Mouse (Mus musculus): Measurements from ENCODE around the gene Mia.

Mia gene

GRCm38 (mm10) chr7:27180837-27181695 is at the start of gene Mia, which contains the start of gene Gm21983:
TSS of gene Mia (minus strand) at chr7:27181157.
TSS of gene Gm21983 (minus strand) at chr7:27181086.
- no peak for DNase-seq (ENCODE audit: low read depth, low spot score)

- no peak for DNase-seq (ENCODE audit: low read depth, low spot score)
Observed at GRCm38 (mm10) chr7:27228865-27229264, 47.9 kb upstream of the Mia start.

GRCm38 (mm10) chr7:27228281-27228821 is 47.4 kb upstream of the Mia start, which contains the start of gene Itpkc:
TSS of gene Itpkc (minus strand) at chr7:27228661.
- DNase-seq (ENCODE audit: low read depth, low spot score) = peak; percentile 98

DNA sequence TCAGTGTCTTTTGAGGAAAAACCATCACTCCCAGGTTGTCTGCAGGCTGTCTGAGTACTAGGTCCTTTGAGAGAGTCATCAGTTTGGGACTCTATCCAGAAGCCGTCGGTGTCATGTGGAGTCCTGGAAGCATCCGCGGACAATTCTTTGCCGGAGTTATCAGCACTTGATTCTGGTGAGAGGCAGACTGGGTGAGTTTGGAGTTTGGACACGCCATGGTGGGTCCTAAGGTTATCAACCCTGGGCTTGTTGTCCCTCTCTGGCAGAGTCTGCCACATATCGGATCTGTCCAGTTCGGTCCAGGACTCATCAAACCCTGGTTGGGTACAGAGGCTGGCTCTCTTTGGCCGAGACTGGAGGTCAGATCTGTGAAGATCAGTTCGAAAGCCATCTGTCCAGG is 46.7 kb upstream of the Mia start:
- DNase-seq (ENCODE audit: low read depth, low spot score) = no peak

GRCm38 (mm10) chr7:27227276-27227675 is 46.3 kb upstream of the Mia start:
- DNase-seq (ENCODE audit: low read depth, low spot score) = no peak

GRCm38 (mm10) chr7:27224877-27225575 is 44.1 kb upstream of the Mia start:
- DNase-seq (ENCODE audit: low read depth, low spot score) = no peak

- peak; percentile 65 for DNase-seq (ENCODE audit: low read depth, low spot score)
Observed at GRCm38 (mm10) chr7:27222538-27222937, 41.6 kb upstream of the Mia start.

- DNase-seq (ENCODE audit: low read depth, low spot score) = peak; percentile 37
Observed at GRCm38 (mm10) chr7:27221939-27222338, 41.0 kb upstream of the Mia start.

DNA sequence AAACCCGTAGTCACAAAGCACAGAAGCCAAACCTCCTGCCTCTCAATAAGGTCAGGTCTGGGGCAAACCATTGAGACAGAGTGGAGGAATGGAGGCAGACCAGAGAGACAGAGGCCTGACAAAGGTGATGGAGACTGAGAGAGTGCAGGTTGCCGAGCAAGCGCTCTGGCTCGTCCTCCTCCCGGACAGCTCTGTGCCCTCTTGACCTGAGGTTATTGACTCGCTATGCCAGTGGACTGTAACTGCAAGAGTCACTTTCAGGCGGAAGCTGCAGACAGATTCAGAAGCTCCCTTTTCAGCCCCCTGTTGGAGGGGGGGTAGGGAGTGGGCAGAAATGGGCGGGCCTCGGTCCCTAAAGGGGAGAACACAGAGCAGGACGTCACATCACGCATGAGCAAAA is 39.0 kb upstream of the Mia start:
- no peak for DNase-seq (ENCODE audit: low read depth, low spot score)

- DNase-seq (ENCODE audit: low read depth, low spot score) = no peak
Observed at GRCm38 (mm10) chr7:27218586-27218985, 37.6 kb upstream of the Mia start.

DNA sequence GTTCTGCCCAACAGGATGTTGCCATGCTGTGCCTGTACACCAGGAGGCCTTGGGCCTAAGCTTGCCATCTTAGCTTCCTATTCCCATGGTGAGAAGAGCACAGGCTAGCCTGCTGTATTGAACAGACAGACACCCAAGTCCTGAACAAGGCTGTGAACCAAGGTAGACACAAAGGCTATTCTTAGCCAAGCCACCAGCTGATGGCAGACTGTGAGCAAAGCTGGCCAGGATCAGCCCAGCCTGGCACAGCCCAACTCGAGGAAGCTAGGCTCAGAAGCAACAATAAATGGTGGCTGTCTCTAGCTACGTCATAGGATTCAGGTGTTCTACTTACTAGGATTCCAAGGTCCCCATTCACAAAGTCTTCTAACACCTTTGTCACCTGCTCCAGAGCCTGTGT is 31.7 kb upstream of the Mia start:
- no peak for DNase-seq (ENCODE audit: low read depth, low spot score)

DNA sequence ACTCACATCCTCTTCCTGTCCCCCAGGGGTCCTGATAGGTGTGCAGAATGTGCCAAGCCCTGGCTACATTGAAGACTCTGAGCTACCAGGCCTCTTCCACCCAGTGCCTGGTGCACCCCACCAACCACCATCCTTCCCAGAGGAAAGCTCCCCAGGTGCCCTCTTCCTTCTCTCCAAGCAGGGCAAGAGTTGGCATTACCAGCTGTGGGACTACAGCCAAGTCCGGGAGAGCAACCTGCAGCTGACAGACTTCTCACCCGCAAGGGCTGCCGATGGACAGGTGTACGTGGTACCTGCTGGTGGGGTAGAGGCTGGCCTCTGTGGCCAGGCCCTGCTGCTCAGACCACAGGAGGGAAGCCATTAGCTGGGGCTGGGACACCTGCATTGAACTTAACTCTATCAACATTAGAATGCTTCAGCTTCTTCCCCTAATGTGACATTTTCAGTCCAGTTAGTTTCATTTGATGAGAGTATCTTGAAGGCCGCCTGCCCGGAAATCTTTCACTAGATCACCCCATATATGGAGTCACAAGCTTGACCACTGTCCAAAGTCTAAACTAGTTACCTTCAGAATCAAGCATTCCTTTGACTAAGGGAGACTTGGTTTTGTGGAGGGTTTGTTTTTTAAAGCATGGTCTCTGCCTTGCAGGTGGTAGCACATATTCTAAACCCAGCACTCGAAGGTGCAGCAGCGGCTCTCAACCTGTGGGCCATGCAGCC is 22.9 kb upstream of the Mia start:
- no peak for DNase-seq (ENCODE audit: low read depth, low spot score)

DNA sequence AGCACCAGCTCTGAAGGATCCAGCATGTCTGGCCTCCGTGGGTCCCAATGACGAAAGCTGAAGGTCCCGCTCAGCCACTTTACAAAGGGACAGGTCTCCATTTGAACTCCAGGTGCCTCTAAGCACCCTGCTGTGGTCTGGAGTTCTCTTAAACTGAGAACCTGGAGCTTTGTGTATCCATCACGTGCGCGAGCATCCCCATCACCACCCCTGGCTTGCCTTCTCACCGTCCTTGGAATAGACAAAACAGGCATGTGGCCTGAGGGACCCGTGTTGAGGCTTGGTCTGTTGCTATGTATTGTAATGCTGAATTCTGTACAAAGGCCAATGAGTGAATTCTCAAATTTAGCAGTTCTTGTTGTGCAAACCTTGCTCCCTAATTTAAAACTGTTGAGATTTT is 17.8 kb upstream of the Mia start:
- DNase-seq (ENCODE audit: low read depth, low spot score) = peak; percentile 74

GRCm38 (mm10) chr7:27198355-27198754 is 17.4 kb upstream of the Mia start:
- no peak for DNase-seq (ENCODE audit: low read depth, low spot score)

- no peak for DNase-seq (ENCODE audit: low read depth, low spot score)
Observed at GRCm38 (mm10) chr7:27197634-27198033, 16.7 kb upstream of the Mia start.

- DNase-seq (ENCODE audit: low read depth, low spot score) = no peak
Observed at GRCm38 (mm10) chr7:27197136-27197535, 16.2 kb upstream of the Mia start.

DNA sequence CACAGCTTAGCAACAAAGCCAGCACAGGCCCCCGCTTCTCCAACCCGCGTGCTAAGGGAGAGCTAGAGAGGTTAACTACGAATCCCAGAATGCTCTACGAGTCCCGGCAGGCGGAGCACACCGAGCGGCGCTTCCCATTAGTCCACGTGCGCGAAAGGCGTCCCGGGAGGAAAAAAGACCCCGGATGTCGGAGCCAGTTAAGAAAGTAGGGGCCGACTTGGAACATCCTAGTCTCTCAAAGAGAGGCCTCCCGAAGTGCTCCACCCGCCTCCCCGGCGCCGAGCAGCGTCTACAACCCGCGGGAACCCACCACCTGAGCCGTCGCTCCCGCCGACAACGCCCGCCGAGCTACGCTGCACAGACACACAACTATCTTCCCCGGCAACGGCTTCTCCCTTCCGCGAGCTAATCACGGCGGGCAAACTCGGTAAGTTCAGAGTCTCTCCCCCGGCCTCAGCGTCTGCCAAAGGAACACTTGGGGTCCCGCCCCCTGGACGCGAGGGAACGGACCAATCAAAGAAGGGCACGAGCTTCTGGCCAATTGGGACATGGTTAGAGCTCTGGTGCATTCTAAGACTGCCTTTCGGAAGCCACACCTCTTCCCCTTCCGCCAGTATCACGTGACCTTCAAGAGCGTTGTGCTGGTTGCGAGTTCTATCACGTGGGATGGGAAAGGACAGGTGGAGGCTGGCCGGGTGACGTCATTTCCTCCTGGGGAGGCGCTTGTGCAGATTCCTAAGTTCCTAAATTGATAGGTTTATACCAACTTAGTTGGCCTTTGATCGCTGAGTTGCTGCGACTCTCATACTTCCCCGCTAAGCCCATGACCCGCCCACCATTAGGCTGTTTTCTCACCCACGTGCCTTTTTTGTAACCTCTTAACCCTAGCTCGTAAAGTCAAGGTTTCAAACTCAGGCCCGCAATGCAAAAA is 15.0 kb upstream of the Mia start, which contains the start of the genes BC024978 and Snrpa:
Gene BC024978 (plus strand): TSS at position 101 of the 931 bp plus-strand sequence.
Gene Snrpa (minus strand): TSS at position 591 of the 931 bp plus-strand sequence.
- peak; percentile 100 for DNase-seq (ENCODE audit: low read depth, low spot score)

DNA sequence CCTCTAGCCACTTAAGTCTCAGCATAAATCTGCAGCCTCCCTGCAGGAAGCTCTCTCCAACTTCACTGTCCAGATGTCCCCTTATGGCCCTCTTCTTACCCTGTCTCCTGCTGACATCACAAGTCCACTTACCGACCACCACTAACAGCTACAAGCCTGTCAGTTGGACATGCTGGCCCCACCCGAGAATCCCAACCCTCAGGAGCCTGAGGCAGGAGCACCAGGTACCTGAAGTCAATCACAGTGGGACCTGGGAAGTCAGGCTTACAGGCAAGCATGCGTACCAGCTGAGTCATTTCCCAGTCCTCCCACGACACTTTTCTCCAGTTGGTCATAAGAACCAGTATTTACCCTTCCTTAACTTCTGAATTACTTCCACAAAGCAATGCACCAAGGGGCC is 12.8 kb upstream of the Mia start:
- no peak for DNase-seq (ENCODE audit: low read depth, low spot score)

- DNase-seq (ENCODE audit: low read depth, low spot score) = no peak
Observed at GRCm38 (mm10) chr7:27192434-27192833, 11.5 kb upstream of the Mia start.

- peak; percentile 82 for DNase-seq (ENCODE audit: low read depth, low spot score)
Observed at GRCm38 (mm10) chr7:27189271-27189931, 8.4 kb upstream of the Mia start.
